Mouse (Mus musculus): Measurements from ENCODE around the gene Grk6.

- no peak for TF ChIP-seq CTCF (IDR thresholded peaks at IDR 0.05; ENCODE audit: low read depth)
- no peak for TF ChIP-seq EP300 (IDR thresholded peaks at IDR 0.05; ENCODE audit: low read depth)
These were observed 51.8 kb downstream of the Grk6 start for GRCm38 (mm10) chr13:55496661-55497060.

All from liver, embryonic 14.5 days (tissue).